Mouse (Mus musculus) ES-CJ7 (cell line): ENCODE measurements around the gene Peli2.

Experiments used
- DNase-seq: peaks from one replicate; pipeline ENCODE4 v3.0.0; 2011; ENCODE audit warnings: low read depth, low spot score

Peli2 gene

DNA sequence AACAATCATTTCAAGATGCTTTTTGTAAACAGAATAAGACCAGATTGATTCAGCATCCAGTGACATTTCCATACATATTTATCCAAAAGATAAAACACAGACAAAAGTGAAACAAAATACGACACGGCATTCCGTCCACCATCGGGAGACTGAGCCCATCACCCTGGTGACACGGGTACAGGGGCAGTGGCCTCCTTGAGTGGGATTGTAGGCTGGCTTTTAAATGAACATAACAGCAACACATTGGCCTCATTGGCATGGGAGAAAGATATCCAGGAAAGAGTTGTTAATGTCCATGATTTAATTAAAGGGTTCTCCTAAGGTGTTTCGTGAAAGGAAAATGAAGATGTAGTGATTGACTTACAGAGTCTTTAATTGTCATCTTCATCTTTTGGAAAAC lies 5.3 kb downstream of the Peli2 start:
- DNase-seq = no peak

DNA sequence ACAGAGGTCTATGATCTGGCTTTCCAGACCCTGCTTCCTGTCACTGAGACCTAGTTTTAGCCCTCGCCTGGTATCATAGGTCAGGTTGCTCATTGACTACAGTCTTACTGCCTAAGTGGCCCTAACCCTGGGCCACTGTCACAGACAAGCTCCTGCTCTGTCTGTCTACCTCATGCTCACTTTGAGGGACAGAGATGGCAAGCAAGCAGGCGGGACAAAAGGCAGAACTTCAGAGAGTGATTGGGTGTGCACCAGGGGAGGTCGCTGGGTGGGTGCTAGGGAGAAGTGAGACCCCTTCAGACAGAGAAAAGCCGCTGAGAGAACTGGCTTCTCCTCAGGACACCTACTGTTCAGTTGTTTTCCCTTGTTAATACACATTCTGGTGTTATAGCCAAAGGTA lies 6.3 kb downstream of the Peli2 start:
- DNase-seq = no peak

DNA sequence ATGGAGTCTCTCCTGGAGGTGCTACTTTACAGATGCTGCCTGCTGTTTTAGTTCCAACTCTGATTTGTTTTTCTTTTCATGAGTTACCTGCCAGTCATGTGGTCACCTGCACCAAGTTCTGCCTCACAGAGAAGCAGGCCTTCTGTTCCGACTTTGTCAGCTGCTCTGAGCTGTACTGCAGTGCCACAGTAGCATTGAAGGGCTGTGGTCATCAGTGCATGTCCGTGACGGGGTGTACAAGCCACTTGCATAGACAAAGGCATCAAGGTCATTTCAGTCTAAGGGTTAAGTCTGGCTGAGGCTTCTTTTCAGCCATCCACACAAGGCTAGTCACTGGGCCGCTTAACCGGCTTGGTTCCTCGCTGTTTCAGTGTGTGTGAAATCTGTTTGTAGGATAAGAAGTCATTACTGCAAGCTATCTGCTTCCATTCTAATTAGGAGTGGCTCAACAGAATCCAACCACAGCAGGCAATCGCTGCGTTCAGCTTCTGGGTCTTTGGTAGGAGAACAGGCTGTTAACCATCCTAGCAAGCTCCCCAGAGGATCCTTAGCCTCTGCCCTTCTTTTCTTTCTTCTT lies 7.1 kb downstream of the Peli2 start:
- no peak for DNase-seq

DNA sequence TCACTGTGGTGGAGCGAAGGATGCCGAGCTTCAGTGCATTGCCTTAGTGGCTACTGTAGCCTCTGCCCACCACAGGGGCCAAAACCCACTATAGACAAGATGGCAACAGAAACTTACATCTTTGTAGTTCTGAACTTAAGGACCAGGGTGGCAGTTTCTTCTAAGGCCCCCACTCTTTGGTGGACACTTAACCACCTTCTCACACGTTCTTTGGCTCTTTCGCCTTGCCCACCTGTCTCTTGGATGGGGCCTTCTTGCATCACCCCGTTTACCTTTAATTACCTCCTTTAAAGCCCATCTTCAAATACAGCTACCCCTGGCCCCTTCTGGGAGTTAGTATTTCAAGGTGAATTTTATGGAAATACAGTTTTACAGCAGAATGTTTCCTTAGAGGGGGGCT lies 8.1 kb downstream of the Peli2 start:
- DNase-seq = no peak

DNA sequence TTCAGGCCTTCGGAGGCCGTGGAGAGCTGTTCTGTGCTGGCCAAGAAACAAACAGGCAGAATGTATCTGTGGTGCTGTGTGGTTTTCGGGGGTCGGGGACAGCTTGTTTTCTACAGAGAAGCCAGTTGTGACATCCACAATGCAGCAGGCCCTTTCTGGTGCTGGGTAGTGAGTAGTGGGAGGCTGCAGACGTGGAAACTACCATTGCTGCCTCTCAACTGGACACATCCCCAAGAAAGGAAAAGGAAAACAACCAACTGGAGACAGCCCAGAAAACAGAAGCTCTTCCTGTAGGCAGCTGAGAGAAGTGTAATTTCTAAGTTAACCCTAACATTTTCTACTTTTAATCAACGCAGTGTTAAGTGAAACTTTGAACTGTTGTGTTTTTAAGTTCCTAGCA lies 9.4 kb downstream of the Peli2 start:
- no peak for DNase-seq

DNA sequence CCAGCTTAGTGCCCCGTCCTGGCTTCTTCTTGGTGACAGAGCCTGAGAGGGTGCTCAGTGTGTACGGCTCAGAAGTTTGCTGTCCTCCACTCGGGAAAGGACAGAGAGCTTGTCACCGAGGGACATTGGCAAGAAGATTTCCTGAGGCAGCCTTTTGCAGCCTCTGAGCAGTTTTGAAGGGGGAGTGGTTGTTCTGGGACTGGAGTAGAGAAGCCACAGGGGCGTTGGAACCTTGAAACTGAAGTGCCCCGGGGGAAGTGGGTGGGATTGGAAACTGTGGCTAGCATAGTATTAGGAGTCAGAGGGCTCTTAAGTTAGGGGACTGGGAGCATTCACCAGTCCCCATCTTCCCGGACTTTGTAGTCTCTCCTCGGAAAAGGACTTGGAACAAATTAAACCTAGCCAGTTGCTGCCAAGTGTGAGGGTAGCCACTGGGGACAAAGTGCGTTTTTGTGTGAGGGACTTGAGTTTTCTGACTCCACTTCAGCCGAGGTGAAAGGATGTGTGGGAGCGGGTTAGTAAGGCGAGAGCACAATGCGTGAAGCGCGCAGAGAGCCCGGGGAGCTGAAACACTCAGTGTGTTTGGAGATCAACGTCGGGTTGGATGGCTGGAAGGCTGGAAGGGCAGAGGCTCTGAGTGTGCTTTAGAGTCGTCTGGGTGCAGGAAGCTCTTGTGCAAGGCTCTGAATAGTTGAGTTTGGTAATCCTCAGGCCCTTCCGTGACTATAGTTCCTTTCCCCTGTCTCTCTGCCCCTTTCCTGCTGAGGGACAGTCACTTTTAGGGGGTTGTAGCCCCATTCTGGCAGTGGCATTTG lies 10.3 kb downstream of the Peli2 start:
- DNase-seq = no peak

DNA sequence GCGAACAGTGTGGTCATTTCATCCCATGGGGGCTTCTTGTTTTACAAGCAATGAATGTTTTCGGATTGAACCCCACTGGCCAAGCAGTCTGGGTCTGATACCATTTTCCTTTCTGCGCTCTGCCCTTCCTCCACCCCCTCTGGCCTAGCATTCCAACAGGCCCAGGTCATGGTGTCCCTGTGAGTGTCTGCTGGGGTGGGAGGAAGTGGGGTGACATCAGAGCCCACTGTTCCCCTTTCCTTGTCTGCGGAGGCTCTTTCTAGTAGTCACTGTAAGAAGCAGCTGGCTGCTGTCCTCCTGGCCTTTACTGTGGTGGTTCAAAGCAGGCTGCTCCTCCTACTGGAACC lies 10.9 kb downstream of the Peli2 start:
- DNase-seq = no peak

DNA sequence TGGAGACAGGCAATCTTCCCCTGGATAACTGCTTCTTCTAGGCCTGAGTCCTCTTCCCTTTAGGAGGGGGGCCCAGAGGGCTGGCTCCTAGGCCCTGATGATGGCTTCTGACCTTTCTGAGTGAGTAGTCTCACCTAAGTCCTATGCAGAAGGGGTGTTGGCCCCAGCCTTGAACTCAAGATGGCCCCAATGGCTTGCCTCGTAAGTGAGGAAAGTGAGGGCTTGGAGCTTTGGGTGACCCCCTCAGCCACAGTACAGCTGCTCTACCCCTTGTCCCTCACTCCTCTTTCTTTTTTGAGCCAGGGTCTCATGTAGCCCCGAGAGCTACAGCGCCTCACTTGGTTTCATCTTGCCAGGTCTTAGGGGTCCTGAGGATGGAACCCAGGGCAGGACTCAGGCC lies 11.6 kb downstream of the Peli2 start:
- no peak for DNase-seq

DNA sequence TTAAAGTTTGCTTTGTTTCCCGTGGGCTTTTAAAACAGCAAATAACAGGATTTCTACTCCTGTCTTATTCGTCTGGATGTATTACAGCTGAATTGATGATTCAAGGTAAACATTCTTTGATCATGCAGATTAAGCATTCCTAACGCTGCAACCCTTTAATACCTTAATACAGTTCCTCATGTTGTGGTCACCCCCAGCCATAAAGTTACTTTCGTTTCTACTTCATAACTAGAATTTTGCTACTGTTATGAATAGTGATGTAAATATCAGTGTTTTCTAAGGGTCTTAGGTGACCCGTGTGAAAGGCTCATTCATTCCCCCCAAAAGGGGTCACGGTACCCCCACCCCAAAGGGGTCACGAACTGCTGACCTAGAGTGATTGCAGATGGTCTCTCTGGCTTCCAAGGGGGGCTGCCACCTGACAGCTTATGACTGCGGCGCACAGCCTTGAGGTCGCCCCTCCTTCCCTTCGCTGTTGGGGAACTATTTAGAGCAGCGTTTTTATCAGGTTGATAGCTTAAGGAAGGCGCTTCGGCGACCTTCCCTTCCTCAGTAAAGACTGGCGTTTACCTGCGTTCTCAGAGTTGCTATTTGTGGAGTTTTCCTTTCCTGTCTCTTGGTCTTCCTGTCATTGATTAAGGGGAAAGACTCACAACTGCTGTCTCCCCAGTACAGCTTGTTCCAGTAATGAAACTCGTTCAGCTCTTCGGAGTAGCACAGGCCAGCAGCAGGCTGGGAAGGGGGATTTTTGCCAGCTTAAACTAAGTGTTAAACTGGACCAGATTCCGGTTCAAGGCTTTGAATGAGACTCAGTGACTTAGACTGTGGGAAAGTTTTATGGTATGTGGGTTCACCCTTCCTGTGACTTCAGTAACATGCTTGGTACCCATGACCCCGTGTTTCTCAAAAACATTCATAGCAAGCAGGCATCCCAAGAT lies 12.5 kb downstream of the Peli2 start:
- DNase-seq = no peak

DNA sequence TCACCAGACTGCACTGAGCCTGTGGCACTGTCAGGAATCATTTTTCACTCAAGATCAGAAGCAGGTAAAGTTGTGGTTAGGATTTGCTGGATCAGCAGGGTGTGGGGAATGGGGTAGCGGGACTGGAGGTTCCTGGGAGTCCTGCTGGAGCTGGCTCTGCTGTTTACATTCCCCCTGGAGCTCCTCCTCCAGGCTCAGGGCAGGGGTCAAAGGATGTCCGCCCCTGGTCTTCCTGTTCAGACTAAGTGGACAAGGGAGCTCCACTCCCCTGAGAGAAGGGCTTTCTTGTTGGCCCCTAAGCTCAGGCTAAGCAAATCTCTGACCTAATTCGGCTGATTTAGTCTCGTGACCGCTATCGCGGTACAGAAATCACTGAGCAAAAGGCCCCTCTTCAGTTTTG lies 13.7 kb downstream of the Peli2 start:
- no peak for DNase-seq

DNA sequence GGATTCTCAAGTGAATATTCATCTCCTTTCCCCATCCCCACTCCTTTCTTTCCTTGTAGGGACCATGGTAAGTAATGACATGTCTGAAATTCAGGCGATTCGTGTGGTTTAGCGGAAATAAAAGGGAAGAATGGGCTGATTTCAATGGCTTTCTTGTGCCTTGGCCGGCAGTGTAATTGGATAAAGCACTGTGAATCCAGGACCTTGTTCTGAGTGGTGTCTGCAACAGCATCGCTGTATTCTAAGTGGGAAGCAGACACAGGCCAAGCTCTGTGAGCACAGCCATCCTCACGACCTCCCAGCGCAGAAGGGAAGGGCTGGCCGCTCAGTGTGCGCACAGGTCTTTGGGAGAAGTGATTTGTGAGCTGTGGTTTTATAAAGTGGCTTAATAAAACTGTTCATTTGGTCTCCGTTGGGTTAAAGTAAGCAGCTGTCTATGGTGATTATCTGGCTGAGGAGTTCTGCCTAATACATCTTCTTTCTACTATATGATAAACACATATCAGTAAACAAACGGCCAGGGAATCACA lies 15.3 kb downstream of the Peli2 start:
- DNase-seq = no peak

DNA sequence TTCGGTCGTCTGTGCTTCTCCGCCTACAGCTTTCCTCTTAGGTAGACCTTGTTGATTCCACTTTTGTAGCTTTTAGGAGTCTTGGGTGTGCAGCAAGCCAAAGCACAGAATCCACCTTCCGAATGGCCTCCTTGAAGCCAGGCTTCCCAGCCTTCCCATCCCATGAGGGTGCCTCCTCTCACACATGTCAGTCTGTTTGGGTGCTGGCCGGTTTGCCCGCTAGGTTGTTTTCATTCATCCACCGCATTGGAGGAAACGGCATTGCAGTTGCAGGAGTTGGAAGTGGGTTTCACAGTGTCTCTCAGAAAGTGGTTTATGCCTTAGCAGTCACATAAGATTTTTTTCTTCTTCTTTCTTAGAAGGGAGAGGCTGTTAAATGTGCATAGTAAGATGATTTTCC lies 17.1 kb downstream of the Peli2 start:
- no peak for DNase-seq

DNA sequence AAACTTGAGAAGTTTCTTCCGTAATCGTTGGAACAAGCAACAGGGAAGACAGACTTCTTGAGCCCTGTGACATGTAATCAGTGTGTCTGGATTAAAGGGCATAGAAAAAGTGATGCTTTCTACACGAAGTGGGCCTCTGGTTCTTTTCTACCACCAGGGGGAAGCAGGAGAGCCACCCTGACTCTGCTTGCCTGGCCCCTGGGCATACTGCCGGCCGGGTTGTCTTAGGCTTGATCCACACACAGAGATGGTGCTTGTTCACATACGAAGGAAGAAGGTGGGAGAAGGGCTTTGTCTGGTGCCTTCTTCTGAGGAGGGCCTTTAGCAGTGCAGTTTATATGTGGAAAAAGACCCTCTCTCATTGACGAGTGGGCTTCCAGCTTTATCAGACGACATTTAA lies 17.5 kb downstream of the Peli2 start:
- no peak for DNase-seq

DNA sequence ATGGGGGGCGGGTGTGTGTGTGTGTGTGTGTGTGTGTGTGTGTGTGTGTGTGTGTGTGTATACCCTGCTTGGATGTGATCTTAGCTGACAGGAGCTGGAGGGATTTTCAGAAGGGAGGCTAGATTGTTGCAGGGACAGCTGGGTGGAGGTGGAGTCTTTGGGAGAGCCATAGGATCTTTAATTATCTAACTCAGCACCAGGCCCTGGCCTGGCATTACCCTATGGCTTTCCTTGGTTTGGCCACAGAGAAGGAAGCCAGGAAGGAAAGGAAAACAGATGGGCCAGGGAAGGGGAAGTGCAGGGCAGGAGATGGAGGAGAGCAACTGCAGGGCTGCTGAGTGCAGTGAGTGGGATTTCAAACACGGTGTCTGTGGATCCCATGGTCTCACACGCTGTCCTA lies 18.8 kb downstream of the Peli2 start:
- no peak for DNase-seq

DNA sequence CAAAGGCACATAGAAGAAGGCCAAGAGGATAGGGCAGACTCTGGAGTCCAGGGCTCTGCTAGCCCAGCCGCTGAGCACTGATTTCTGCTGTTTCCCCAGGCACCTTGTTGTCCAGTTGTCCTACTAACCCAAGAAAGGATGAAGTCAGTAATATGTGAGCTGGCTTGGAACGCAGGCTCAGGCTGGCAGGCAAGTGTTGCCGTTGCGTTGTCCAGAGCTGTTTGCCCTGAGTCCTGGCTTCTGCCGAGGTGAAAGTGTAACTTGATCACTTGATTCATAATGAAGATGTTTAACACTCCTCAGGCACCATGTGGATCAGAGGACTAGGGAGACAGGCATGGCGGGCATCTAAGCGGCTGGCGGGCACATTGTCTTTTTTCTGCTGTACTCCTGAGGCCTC lies 21.1 kb downstream of the Peli2 start:
- no peak for DNase-seq

DNA sequence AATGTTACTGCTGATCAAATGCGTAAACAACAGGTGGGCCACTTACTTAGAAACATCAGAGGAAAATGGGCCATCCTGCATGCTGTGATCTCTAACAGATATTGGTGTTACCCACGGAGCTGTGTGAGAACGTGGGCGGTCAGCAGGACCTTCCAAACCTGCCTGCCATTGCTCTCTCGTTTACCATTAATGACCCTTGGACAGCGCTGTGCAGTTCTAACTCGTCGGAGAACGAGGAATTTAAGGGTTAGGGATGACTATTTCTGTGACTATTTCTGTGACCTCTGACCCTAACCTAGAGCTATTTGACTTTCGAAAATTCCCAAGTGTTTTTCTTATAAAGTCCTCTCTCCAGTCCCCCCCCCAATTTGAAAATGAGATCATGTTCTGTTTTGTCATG lies 22.1 kb downstream of the Peli2 start:
- no peak for DNase-seq

DNA sequence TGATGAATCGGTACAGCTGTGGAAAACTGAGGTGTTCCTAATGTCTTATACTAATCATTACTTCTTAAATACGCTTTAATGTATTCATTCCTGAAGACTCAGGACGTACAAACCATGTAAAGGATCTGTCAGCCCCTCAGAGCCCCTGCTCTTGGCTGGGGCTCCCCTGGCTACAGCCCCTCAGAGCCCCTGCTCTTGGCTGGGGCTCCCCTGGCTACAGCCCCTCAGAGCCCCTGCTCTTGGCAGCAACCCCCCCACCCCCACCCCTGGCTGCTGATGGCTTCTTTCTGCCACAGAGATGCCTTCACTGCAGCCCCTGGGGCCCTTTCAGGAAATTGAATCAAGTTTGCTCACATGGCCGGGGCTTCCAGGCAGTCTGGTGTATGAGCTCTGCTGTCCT lies 22.5 kb downstream of the Peli2 start:
- no peak for DNase-seq

DNA sequence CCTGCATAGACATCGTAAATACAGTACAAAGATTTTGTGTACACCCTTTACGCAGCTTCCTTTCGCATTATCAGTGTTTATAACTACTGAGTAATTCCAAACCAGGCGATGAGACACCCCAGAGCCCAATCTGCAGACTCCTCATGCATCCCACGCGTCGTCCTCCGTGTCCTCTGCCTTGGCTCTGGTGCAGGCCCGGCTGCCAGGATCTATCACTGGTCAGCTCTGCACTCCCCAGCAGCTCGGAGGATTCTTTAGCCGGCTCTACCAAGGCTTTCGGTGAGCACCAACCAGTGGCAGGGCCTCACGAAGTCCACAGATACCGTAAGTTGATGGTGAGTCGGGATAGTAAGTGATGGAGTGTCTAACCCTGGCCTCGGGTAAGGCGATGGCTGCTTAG lies 23.7 kb downstream of the Peli2 start:
- no peak for DNase-seq

DNA sequence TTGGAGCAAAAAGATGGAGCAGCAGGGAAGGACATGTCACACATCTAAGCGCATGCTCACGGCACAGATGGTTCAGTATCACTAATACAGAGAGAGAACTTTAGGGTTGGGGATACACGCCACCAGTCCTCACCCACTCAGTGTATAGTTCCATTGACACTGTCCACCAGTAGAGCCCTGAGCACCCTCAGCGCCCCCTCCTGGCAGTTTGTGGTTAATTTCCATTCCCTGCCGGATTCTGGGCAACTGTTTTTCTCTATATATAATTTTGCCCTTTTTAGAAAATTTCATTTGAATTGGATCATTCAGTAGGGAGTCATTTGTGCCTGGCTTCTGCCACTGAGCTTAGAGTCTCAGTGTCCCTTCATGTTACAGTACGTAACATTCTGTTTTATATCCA lies 27.1 kb downstream of the Peli2 start:
- DNase-seq = peak; percentile 10

DNA sequence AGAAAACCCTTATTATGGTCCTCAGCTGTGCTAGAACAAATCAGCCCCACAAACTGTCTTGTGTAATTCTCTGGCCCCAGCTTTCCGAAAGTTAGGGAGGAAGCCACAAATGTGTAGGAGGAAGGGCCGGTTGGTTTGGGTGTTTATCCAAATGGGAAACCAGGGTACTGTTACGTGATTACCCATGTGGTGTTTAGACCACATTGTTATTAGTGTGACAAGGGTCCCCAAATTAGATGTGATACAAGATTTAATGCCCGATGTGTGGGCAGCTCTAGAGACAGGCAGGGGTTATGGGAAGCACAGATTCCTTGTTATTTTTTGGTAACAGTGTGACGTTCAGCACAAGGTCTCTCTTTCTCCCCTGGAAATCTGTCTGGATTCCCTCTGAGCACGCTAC lies 28.0 kb downstream of the Peli2 start:
- no peak for DNase-seq

DNA sequence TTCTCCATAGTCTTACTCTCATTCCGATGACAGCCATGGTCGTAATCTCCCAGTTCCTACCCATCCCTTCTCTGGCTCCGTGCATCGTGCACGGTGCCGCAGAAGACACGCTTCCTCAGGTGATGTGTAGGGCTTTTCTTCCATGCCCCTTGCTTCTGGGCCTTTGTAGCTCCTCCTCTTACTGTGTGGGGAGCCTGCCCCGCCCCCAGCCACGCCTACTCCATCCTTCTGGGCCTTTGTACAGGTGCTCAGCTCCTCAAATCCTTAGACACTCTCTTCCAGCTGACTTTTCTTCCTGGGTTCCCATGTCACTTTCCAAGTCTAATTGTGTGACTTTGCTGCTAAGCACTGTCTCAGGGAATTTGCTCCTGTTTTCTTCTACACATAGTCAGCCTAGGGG lies 28.7 kb downstream of the Peli2 start:
- peak; percentile 12 for DNase-seq

DNA sequence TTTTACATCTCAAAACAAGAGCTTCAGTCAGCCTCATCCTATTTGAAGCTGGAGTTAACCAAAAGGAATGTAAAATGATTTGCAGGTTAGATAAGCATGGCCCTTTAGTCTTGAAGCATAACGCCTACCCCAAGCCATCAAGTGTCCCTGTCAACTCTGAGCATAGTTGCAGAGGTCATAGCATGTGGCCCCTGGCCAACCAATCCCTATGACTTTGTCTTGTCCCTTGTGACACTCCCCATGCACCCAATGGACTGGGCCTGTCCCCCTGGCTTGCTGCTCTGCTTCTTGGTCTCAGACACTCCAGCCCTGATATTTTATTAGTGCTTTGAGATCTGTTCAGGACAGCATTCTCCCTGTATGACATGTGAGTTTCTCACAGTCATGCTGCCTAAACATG lies 30.3 kb downstream of the Peli2 start:
- DNase-seq = no peak

DNA sequence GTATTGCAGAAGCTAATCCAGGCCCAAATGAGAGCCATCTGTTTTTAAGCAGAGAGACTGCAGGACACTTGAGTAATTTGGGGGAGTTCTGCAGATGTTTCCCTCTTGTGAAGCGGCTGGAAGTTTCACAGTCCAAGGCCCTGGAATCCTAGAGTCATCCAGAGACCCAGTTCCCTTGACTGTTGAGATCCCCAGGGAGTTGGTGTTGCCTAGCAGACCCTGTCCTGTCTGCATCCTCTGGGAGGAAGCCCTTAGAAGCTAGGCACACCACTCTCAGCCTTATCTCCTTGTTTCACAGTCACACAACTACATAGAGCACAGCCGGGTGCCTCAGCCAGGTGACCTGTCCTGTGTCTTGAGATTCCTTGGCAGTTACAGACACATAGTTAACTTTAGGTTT lies 30.9 kb downstream of the Peli2 start:
- DNase-seq = no peak
